Mouse (Mus musculus) kidney, adult 2 months (tissue): ENCODE results near the gene Glt8d2.

Experiments used
- CTCF ChIP-seq: fragments of 200-500 bp; conservative IDR thresholded peaks from 2 replicates; pipeline ENCODE4 v1.5.1; 2011; ENCODE audit warnings: low read depth, mild to moderate bottlenecking, control low read depth, low read length, moderate library complexity, mixed read lengths; ENCODE audit not compliant: insufficient read depth, insufficient read length
- POLR2A ChIP-seq: fragments of 200-500 bp; IDR thresholded peaks from one replicate; pipeline ENCODE4 v1.6.1; 2011; ENCODE audit warnings: low read depth, low read length, control low read depth

- TF ChIP-seq POLR2A (no peak), CTCF (no peak)
Observed at GRCm38 (mm10) chr10:82663289-82663688, 27.2 kb downstream of the Glt8d2 start.
